In the genomic region with DNA sequence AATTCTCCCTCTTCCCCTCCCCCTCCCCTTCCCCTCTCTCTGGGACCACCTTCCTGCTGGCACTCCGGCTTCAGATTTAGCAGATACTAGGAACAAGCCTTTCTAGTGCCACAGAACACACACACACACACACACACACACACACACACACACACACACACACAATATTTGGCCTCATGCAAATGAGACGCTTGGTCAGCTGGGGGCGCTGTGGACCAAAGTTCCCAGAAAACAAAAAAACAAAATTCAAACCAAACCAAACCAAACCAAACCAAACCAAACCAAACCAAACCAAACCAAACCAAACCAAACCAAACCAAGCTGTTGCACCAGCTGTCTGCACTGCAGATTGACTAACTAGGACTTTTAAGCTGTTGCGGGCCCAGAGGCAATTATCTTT, we compare ENCODE assay signal across 12 mouse cellular contexts. TPM values are rescaled to one million over a fixed set of nuclear protein-coding genes. Genes with fewer than 3 reads are reported as not detected.
DNase-seq lines count a peak whose midpoint lies in the region; ATAC-seq and TF ChIP-seq lines count a peak whose summit lies in the region.
"Had no signal": no experiment of that assay in that cellular context is flagged by ENCODE, and none has a peak within 500 bp of the region (broad histone marks: within the 10 kb centered on the region; RNA-seq: fewer than 3 reads in every experiment).

No protein-coding gene starts in this region.

- H3K27ac ChIP-seq in left cerebral cortex, adult 2 months: no peak overlapping the region
- no peak overlapping the region for H3K27ac ChIP-seq in forebrain, embryonic 14.5 days (ENCODE audit: low read depth, low read length)
- H3K27ac ChIP-seq: embryonic facial prominence, embryonic 15.5 days; heart, embryonic 15.5 days; liver, embryonic 13.5 days had no signal

- no peak overlapping the region for H3K4me2 ChIP-seq in forebrain, embryonic 14.5 days (ENCODE audit: low read length)
- H3K4me2 ChIP-seq: embryonic facial prominence, embryonic 15.5 days; heart, embryonic 15.5 days; liver, embryonic 13.5 days had no signal

- intact Hi-C loops in left cerebral cortex, adult 2 months (cut with DNase I): no loop called here
- intact Hi-C loops in left cerebral cortex, postnatal 36 days (cut with DNase I): loop anchor here (5.0 kb wide), 1 partner anchor 137 kb away; a partner anchor contains a TSS
- intact Hi-C loops in left cerebral cortex, postnatal 25 days (cut with DNase I): no loop called here

- peaks cover 6% of the 10 kb centered on the region; the same call in 1 of the 2 replicates for H3K27me3 ChIP-seq in forebrain, embryonic 14.5 days (replicated peaks; ENCODE audit: control insufficient read depth, insufficient read depth, low read length)

- no peak overlapping the region for H3K4me3 ChIP-seq in left cerebral cortex, adult 2 months
- H3K4me3 ChIP-seq in forebrain, embryonic 14.5 days (ENCODE audit: low read depth, low read length): no peak overlapping the region
- H3K4me3 ChIP-seq: embryonic facial prominence, embryonic 15.5 days; heart, embryonic 15.5 days; liver, embryonic 13.5 days had no signal

- no peaks in the 10 kb centered on the region for H3K9me3 ChIP-seq in forebrain, embryonic 14.5 days (replicated peaks; ENCODE audit: control insufficient read depth, low read length)
- H3K9me3 ChIP-seq: embryonic facial prominence, embryonic 15.5 days; heart, embryonic 15.5 days; liver, embryonic 13.5 days had no signal

- H3K9ac ChIP-seq in forebrain, embryonic 14.5 days (ENCODE audit: low read length): no peak overlapping the region
- H3K9ac ChIP-seq: embryonic facial prominence, embryonic 15.5 days; heart, embryonic 15.5 days; liver, embryonic 13.5 days had no signal

- no peak for ATAC-seq in forebrain, embryonic 14.5 days

- H3K36me3 ChIP-seq in forebrain, embryonic 14.5 days (ENCODE audit: control insufficient read depth, insufficient read depth, low read length): no peaks in the 10 kb centered on the region
- H3K36me3 ChIP-seq: embryonic facial prominence, embryonic 15.5 days; heart, embryonic 15.5 days; liver, embryonic 13.5 days had no signal

- WGBS in forebrain, embryonic 14.5 days: 57% methylated on average over 4 of the region's 4 CpGs

- peaks cover 14% of the 10 kb centered on the region for H3K4me1 ChIP-seq in forebrain, embryonic 14.5 days (ENCODE audit: control insufficient read depth, insufficient read depth, low read length)

- peak; percentile 19 for DNase-seq in embryo, embryonic 10.5 days (ENCODE audit: low spot score)
- no peak for DNase-seq in embryo, embryonic 10 days (ENCODE audit: low spot score)
- DNase-seq in left cerebral cortex, adult 2 months (ENCODE audit: extremely low spot score in 1 of 2, low spot score in 2 of 2): no peak
- DNase-seq in left cerebral cortex, postnatal 36 days (ENCODE audit: low spot score in 2 of 2): no peak
- DNase-seq in adipocyte (ENCODE audit: low spot score): peak; percentile 45
- peak; percentile 11 to 64 for DNase-seq in kidney, postnatal 36 days
- DNase-seq in left cerebral cortex, postnatal 25 days (ENCODE audit: low spot score in 2 of 2): no peak
- no peak for DNase-seq in forebrain, embryonic 14.5 days (ENCODE audit: low spot score)
- DNase-seq: liver, embryonic 13.5 days had no signal

- peak; percentile 8 for TF ChIP-seq CTCF in left cerebral cortex, adult 2 months (IDR thresholded peaks at IDR 0.05)

RNA-seq across cellular contexts. Expression of a gene that starts 4.5 kb away (rescaled TPM):
- total RNA-seq in left cerebral cortex, adult 2 months (2021): 100 to 1,000 TPM; 190 to 210 TPM
- 100 to 1,000 TPM; 174 to 218 TPM for total RNA-seq in left cerebral cortex, postnatal 36 days (2021)
- 100 to 1,000 TPM; 188 to 230 TPM for total RNA-seq in left cerebral cortex, postnatal 25 days (2021)
- 35.4 and 36.8 TPM in 2 replicates for polyA plus RNA-seq in forebrain, embryonic 14.5 days (2014; fragmentation: Nextera tagmentation; extraction: Ambion mirVana)
- total RNA-seq: neutrophil, adult 5-6 weeks had no signal

Comparison
In these comparisons a context has a peak if more than half of its experiments do, and no peak if none do; other contexts are left out.
1. DNase-seq: peak in embryo, embryonic 10.5 days (single experiment), adipocyte (single experiment) and kidney, postnatal 36 days (2 of 2); none in embryo, embryonic 10 days (single experiment), left cerebral cortex, adult 2 months (0 of 2), left cerebral cortex, postnatal 36 days (0 of 2), left cerebral cortex, postnatal 25 days (0 of 2) and forebrain, embryonic 14.5 days (single experiment).